Mouse (Mus musculus) heart, embryonic 12.5 days (tissue): ENCODE results near the gene Epb41l2. TPM values are rescaled to one million over a fixed set of nuclear protein-coding genes. Genes with fewer than 3 reads are reported as not detected.

Experiments
- ATAC-seq: fragments of 200-750 bp; cut with Nextera tagmentation; 2 replicates; pipeline ENCODE4 v1.8.0; 2017; ENCODE audit warnings: moderate TSS enrichment, moderate library complexity; ENCODE audit not compliant: insufficient number of reproducible peaks, low FRiP score
- H3K27ac ChIP-seq: fragments of 300-500 bp; sonication (generic); 2 replicates; pipeline ENCODE4 v1.5.1; 2016; ENCODE audit warnings: mild to moderate bottlenecking, moderate library complexity; ENCODE audit not compliant: poor library complexity, severe bottlenecking
- H3K27me3 ChIP-seq: fragments of 300-500 bp; sonication (generic); replicated peaks from 2 replicates; pipeline ENCODE4 v1.6.1; 2016; ENCODE audit warnings: mild to moderate bottlenecking, moderate library complexity
- H3K36me3 ChIP-seq: fragments of 300-500 bp; sonication (generic); 2 replicates; pipeline ENCODE4 v1.6.1; 2016; ENCODE audit warnings: mild to moderate bottlenecking, moderate library complexity
- H3K4me1 ChIP-seq: fragments of 300-500 bp; sonication (generic); replicated peaks from 2 replicates; pipeline ENCODE4 v1.6.1; 2016; ENCODE audit warnings: mild to moderate bottlenecking
- H3K4me2 ChIP-seq: fragments of 300-500 bp; sonication (generic); 2 replicates; pipeline ENCODE4 v1.6.1; 2016; ENCODE audit warnings: mild to moderate bottlenecking, moderate library complexity
- H3K4me3 ChIP-seq: fragments of 300-500 bp; sonication (generic); 2 replicates; pipeline ENCODE4 v1.5.1; 2016; ENCODE audit warnings: mild to moderate bottlenecking
- H3K9ac ChIP-seq: fragments of 300-500 bp; sonication (generic); 2 replicates; pipeline ENCODE4 v1.6.1; 2016; ENCODE audit warnings: mild to moderate bottlenecking, moderate library complexity
- H3K9me3 ChIP-seq: fragments of 300-500 bp; sonication (generic); replicated peaks from 2 replicates; pipeline ENCODE4 v1.6.1; 2016; ENCODE audit warnings: mild to moderate bottlenecking, moderate library complexity
- WGBS: fragments of 180-500 bp; shearing (Covaris S2); methylation state at CpG from one replicate; pipeline ENCODE4 v1.1.7; 2016; 5-methylcytosine and 5-hydroxymethylcytosine counted together
- polyA plus RNA-seq: library from polyadenylated mRNA; unstranded; fragments of >200 nt; fragmentation: Nextera tagmentation; extraction: Ambion mirVana; gene quantifications from 2 replicates; pipeline ENCODE4 v1.2.1, GENCODE M21; 2016

The Epb41l2 gene
- polyA plus RNA-seq, 1 experiment from 2014 or later, result 61.4 TPM

DNA sequence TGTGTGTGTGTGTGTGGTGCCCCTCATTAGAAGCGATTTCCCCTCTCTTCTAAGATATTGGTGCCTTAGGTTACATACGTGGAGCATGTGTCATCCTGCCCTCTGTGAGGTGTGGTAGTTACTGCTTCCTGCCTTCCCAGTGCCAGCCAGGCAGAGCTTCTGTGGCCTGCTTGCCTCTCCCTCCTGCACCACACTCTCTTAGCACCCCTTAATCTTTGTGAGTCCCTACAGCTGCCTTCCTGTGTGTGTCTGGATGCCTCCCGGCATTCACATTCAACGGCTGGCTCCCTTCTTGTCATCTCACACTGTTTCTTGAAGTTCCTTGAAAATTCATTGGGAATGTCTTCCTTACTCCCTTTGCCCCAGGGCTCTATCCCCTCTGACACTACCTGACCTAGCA is 67.2 kb downstream of the Epb41l2 start:
- H3K9me3 ChIP-seq, result no peaks in the 10 kb centered on the region
- peak overlapping the region; percentile 93 for H3K27ac ChIP-seq
- 21% methylated on average over 4 of the region's 4 CpGs for WGBS
- H3K4me3 ChIP-seq, result no peak overlapping the region
- ATAC-seq, result no peak
- peak overlapping the region; percentile 53 for H3K4me2 ChIP-seq
- H3K9ac ChIP-seq, result no peak overlapping the region
- no peaks in the 10 kb centered on the region for H3K27me3 ChIP-seq
- H3K4me1 ChIP-seq, result peaks cover 48% of the 10 kb centered on the region
- no peaks in the 10 kb centered on the region for H3K36me3 ChIP-seq

GRCm38 (mm10) chr10:25427523-25427922 is 67.9 kb downstream of the Epb41l2 start:
- Histone ChIP-seq H3K27me3 (no peaks in the 10 kb centered on the region), H3K9ac (peak overlapping the region; percentile 14; the same call in 1 of the 2 replicates), H3K9me3 (no peaks in the 10 kb centered on the region), H3K36me3 (no peaks in the 10 kb centered on the region), H3K27ac (peak overlapping the region; percentile 93), H3K4me2 (peak overlapping the region; percentile 53), H3K4me1 (peaks cover 55% of the 10 kb centered on the region), H3K4me3 (no peak overlapping the region)
- ATAC-seq, result peak; percentile 84
- WGBS, result 2% methylated on average over 7 of the region's 7 CpGs

DNA sequence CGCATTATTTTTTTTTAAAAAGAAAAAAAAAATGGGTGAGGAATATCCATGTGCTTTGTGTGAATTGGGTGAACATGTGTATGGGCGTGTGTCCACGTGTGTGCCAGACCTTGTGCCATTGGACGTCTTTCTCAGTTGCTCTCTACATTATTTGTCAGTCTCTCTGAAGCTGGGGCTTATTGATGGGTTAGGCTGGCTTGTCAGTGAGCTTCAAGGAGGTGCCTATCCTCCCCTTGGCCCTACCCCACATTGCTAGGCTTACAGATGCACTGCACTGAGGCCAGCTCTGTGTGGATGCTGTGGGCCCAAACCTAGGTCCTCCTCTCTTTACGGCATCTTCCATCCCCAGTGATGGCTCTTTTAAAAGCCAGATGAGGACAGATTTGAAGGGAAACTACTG is 69.1 kb downstream of the Epb41l2 start:
- H3K4me1 ChIP-seq, result peaks cover 64% of the 10 kb centered on the region
- 87% methylated on average over 5 of the region's 5 CpGs for WGBS

GRCm38 (mm10) chr10:25429346-25429745 is 69.7 kb downstream of the Epb41l2 start:
- no peak overlapping the region for H3K9ac ChIP-seq
- H3K4me2 ChIP-seq, result no peak overlapping the region
- 76% methylated on average over 4 of the region's 4 CpGs for WGBS

More for the DNA sequence above, 69.1 kb downstream of the Epb41l2 start:
- H3K36me3 ChIP-seq, result no peaks in the 10 kb centered on the region
- no peaks in the 10 kb centered on the region for H3K27me3 ChIP-seq
- H3K27ac ChIP-seq, result no peak overlapping the region
- H3K4me3 ChIP-seq, result no peak overlapping the region
- no peaks in the 10 kb centered on the region for H3K9me3 ChIP-seq
- no peak overlapping the region for H3K4me2 ChIP-seq
- no peak overlapping the region for H3K9ac ChIP-seq
- no peak for ATAC-seq

GRCm38 (mm10) chr10:25430862-25431261 is 71.3 kb downstream of the Epb41l2 start:
- Histone ChIP-seq H3K9ac (peak overlapping the region; percentile 43; the same call in 1 of the 2 replicates), H3K9me3 (no peaks in the 10 kb centered on the region), H3K4me1 (peaks cover 78% of the 10 kb centered on the region), H3K27me3 (no peaks in the 10 kb centered on the region), H3K27ac (peak overlapping the region; percentile 68), H3K4me3 (no peak overlapping the region), H3K4me2 (peak overlapping the region; percentile 40; the same call in 1 of the 2 replicates), H3K36me3 (no peaks in the 10 kb centered on the region)
- no peak for ATAC-seq
- 8% methylated on average over 6 of the region's 6 CpGs for WGBS

More at GRCm38 (mm10) chr10:25429346-25429745, 69.7 kb downstream of the Epb41l2 start:
- Histone ChIP-seq H3K9me3 (no peaks in the 10 kb centered on the region), H3K27me3 (no peaks in the 10 kb centered on the region), H3K4me1 (peaks cover 69% of the 10 kb centered on the region), H3K27ac (peak overlapping the region; percentile 8; the same call in 1 of the 2 replicates), H3K36me3 (no peaks in the 10 kb centered on the region), H3K4me3 (no peak overlapping the region)
- ATAC-seq, result no peak

- H3K27me3 ChIP-seq, result no peaks in the 10 kb centered on the region
- H3K36me3 ChIP-seq, result no peaks in the 10 kb centered on the region
- H3K4me2 ChIP-seq, result peak overlapping the region; percentile 58
- peak overlapping the region; percentile 24 for H3K9ac ChIP-seq
- 16% methylated on average over 10 of the region's 10 CpGs for WGBS
- 0 out of 2 replicates have a peak, but pooled peaks have one; percentile 6 for ATAC-seq
- no peaks in the 10 kb centered on the region for H3K9me3 ChIP-seq
- H3K27ac ChIP-seq, result peak overlapping the region; percentile 60
- peak overlapping the region; percentile 26 for H3K4me3 ChIP-seq
- H3K4me1 ChIP-seq, result peaks cover 66% of the 10 kb centered on the region
Measured at GRCm38 (mm10) chr10:25432351-25432750, 72.8 kb downstream of the Epb41l2 start.

DNA sequence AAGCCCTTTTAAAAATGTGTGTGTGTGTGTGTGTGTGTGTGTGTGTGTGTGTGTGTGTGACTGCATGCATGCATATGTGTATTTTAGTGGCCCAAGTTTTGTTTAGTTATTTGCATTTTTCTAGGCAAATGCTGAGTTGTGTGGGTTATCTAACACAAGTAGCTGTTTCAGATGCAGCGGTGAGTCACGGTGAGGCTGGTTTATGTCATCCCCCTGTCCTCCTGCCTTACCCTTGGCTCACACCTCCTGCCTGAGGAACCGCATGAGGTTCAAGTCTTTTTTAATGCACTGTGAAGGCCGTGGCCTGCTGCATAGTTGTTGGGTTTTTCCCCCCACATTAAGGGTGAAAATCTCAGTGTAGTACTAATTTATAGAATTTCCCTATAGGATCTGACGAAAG is 73.3 kb downstream of the Epb41l2 start:
- Histone ChIP-seq H3K36me3 (no peaks in the 10 kb centered on the region), H3K4me2 (peak overlapping the region; percentile 58), H3K27me3 (no peaks in the 10 kb centered on the region), H3K4me3 (peak overlapping the region; percentile 26), H3K9me3 (no peaks in the 10 kb centered on the region), H3K27ac (peak overlapping the region; percentile 60), H3K4me1 (peaks cover 60% of the 10 kb centered on the region), H3K9ac (peak overlapping the region; percentile 24)
- no peak for ATAC-seq
- WGBS, result 12% methylated on average over 5 of the region's 5 CpGs

DNA sequence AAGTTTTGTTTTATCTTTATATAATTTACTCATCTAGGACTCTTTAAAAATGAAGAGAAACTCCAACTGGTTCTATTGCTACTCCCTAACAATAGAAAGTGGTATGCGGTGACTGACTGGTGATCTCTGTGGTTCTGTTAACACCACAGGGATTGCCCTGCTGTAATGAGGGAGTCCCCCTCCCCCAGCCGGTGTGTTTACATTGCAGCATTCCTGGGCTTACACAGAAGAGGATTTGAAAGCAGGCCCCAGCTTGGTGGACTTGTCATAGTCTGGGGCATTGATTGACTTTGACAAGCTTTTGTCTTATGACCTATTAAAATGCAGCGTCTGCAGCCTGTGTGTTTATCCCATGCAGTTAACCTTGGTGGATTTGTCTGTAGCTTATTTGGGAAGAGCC is 73.9 kb downstream of the Epb41l2 start:
- Histone ChIP-seq H3K4me1 (peaks cover 56% of the 10 kb centered on the region), H3K27ac (peak overlapping the region; percentile 60), H3K9me3 (no peaks in the 10 kb centered on the region), H3K27me3 (no peaks in the 10 kb centered on the region), H3K9ac (no peak overlapping the region), H3K36me3 (no peaks in the 10 kb centered on the region), H3K4me3 (no peak overlapping the region), H3K4me2 (peak overlapping the region; percentile 39)
- ATAC-seq, result peak; percentile 43; the same call in 1 of the 2 replicates
- WGBS, result 13% methylated on average over 3 of the region's 3 CpGs

- peak; percentile 31; the same call in 1 of the 2 replicates for ATAC-seq
- Histone ChIP-seq H3K27ac (peak overlapping the region; percentile 74), H3K9me3 (no peaks in the 10 kb centered on the region), H3K36me3 (no peaks in the 10 kb centered on the region), H3K4me2 (peak overlapping the region; percentile 54), H3K27me3 (no peaks in the 10 kb centered on the region), H3K4me3 (0 out of 2 replicates have a peak overlapping the region, but pooled peaks have one; percentile 17), H3K9ac (peak overlapping the region; percentile 22; the same call in 1 of the 2 replicates), H3K4me1 (peaks cover 49% of the 10 kb centered on the region)
- WGBS, result 27% methylated on average over 13 of the region's 13 CpGs
Measured at GRCm38 (mm10) chr10:25434358-25435044, 74.9 kb downstream of the Epb41l2 start.

DNA sequence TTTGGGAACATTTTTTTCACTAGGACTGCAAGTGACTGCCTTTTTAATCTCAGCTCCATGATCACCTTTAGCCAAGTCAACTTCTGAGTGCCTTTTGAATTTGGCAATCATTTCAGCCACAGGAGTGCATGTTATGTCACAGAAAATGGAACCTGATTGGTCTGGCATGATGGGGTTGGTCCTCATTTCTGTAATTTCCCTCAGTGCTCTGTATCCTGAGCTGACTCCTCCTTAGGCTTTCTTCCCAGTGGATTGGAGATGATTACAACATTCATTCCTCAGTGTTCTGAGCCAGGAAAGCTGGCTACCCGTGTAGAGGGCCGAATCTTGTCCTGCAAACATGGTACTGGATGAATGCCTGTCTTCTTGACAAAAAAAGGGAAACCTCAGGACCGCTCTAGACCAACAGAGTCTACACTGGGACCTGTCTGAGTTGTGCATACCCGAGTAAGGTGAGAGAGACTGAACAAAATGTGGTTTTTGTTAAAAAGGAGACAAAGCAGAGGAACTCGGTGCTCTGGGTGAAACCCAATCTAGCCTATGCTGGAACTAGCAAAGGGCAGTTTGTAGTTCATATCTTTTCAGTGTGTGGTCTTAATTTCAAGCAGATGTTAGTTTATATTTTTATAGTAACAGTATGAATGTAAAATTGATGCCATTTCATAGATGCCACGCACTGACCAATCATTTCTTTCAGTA is 77.3 kb downstream of the Epb41l2 start:
- peaks cover 40% of the 10 kb centered on the region for H3K4me1 ChIP-seq
- H3K27ac ChIP-seq, result no peak overlapping the region

More for the DNA sequence above, 77.3 kb downstream of the Epb41l2 start:
- no peak overlapping the region for H3K4me3 ChIP-seq
- no peak for ATAC-seq
- H3K9ac ChIP-seq, result no peak overlapping the region
- peaks cover 3% of the 10 kb centered on the region; the same call in 1 of the 2 replicates for H3K36me3 ChIP-seq
- WGBS, result 78% methylated on average over 6 of the region's 6 CpGs
- no peaks in the 10 kb centered on the region for H3K27me3 ChIP-seq
- no peaks in the 10 kb centered on the region for H3K9me3 ChIP-seq
- no peak overlapping the region for H3K4me2 ChIP-seq
